Mouse (Mus musculus) heart, embryonic 14.5 days (tissue): Measurements from ENCODE around the gene Tuba1a. TPM values are rescaled to one million over a fixed set of nuclear protein-coding genes. Genes with fewer than 3 reads are reported as not detected.
A peak's percentile ranks its signal among the peaks of the same experiment; 100 is the strongest.
"Not testable (repeated sequence)": the region's sequence is repeated elsewhere in the genome, so short reads cannot be mapped to it uniquely, and the experiment has no call there.

Experiments used
- ATAC-seq: fragments of 200-750 bp; cut with Nextera tagmentation; 2 replicates; pipeline ENCODE4 v1.8.0; 2017; ENCODE audit warnings: low read depth, moderate TSS enrichment; ENCODE audit not compliant: insufficient number of reproducible peaks, insufficient read depth, low FRiP score
- H3K27ac ChIP-seq, 2 experiments: fragments of 200-500 bp in 1 of 2; fragments of 300-500 bp in 1 of 2; sonication (generic) in 1 of 2; replicated peaks in 1 of 2; 2 replicates each; pipeline ENCODE4 v1.5.1; 2012 to 2014; ENCODE audit warnings: low read depth in 2 of 2, low read length in 2 of 2, control low read depth in 1 of 2, mild to moderate bottlenecking in 1 of 2, mixed read lengths in 1 of 2; ENCODE audit not compliant: control insufficient read depth in 1 of 2, insufficient read depth in 1 of 2
- H3K27me3 ChIP-seq: fragments of 300-500 bp; sonication (generic); 2 replicates; pipeline ENCODE4 v1.6.1; 2014; ENCODE audit warnings: mild to moderate bottlenecking, low read length, control low read depth; ENCODE audit not compliant: control insufficient read depth, insufficient read depth
- H3K36me3 ChIP-seq: fragments of 300-500 bp; sonication (generic); 2 replicates; pipeline ENCODE4 v1.6.1; 2014; ENCODE audit warnings: mild to moderate bottlenecking, control low read depth, low read length, mixed read lengths; ENCODE audit not compliant: control insufficient read depth, insufficient read depth
- H3K4me1 ChIP-seq, 2 experiments: fragments of 200-500 bp in 1 of 2; fragments of 300-500 bp in 1 of 2; sonication (generic) in 1 of 2; 2 replicates each; pipeline ENCODE4 v1.6.1; 2012 to 2014; ENCODE audit warnings: low read length in 2 of 2, control low read depth in 1 of 2, mixed read lengths in 1 of 2; ENCODE audit not compliant: control insufficient read depth in 2 of 2, insufficient read depth in 2 of 2
- H3K4me2 ChIP-seq: fragments of 300-500 bp; sonication (generic); 2 replicates; pipeline ENCODE4 v1.6.1; 2014; ENCODE audit warnings: mild to moderate bottlenecking, low read length
- H3K4me3 ChIP-seq, 2 experiments: fragments of 200-500 bp in 1 of 2; fragments of 300-500 bp in 1 of 2; sonication (generic) in 1 of 2; 2 replicates each; pipeline ENCODE4 v1.5.1; 2012 to 2014; ENCODE audit warnings: low read length in 2 of 2, mild to moderate bottlenecking in 2 of 2, control low read depth in 1 of 2, low read depth in 1 of 2, moderate library complexity in 1 of 2; ENCODE audit not compliant: control insufficient read depth in 1 of 2, insufficient read depth in 1 of 2
- H3K9ac ChIP-seq: fragments of 300-500 bp; sonication (generic); 2 replicates; pipeline ENCODE4 v1.6.1; 2014; ENCODE audit warnings: mild to moderate bottlenecking, low read length
- H3K9me3 ChIP-seq: fragments of 300-500 bp; sonication (generic); 2 replicates; pipeline ENCODE4 v1.6.1; 2016; ENCODE audit warnings: low read length, control low read depth; ENCODE audit not compliant: control insufficient read depth
- WGBS: fragments of 180-500 bp; shearing (Covaris S2); extraction: QIAGEN DNeasy Blood & Tissue Kit; methylation state at CpG from one replicate; pipeline ENCODE4 v1.1.7; 2014; 5-methylcytosine and 5-hydroxymethylcytosine counted together
- polyA plus RNA-seq: library from polyadenylated mRNA; unstranded; fragments of >200 nt; fragmentation: Nextera tagmentation; extraction: Ambion mirVana; gene quantifications from 2 replicates; pipeline ENCODE4 v1.2.1, GENCODE M21; 2014

Tuba1a gene
- polyA plus RNA-seq, 1 experiment from 2014 or later: 917 TPM

- WGBS: 60% methylated on average over 3 of the region's 3 CpGs
- H3K4me2 ChIP-seq: no peak overlapping the region
- H3K27ac ChIP-seq: no peak overlapping the region
- no peak for ATAC-seq
- no peaks in the 10 kb centered on the region for H3K27me3 ChIP-seq
- H3K9ac ChIP-seq: no peak overlapping the region
- H3K4me3 ChIP-seq: no peak overlapping the region
- no peaks in the 10 kb centered on the region for H3K9me3 ChIP-seq
- no peaks in the 10 kb centered on the region for H3K36me3 ChIP-seq
- no peaks in the 10 kb centered on the region; a peak in 1 of 4 replicates for H3K4me1 ChIP-seq
Observed at GRCm38 (mm10) chr15:98924682-98925081, 28.8 kb downstream of the Tuba1a start.

- 74% methylated on average over 2 of the region's 2 CpGs for WGBS
- Histone ChIP-seq H3K9ac (no peak overlapping the region), H3K4me1 (no peaks in the 10 kb centered on the region), H3K36me3 (no peaks in the 10 kb centered on the region), H3K27ac (no peak overlapping the region), H3K9me3 (no peaks in the 10 kb centered on the region), H3K27me3 (no peaks in the 10 kb centered on the region), H3K4me2 (no peak overlapping the region), H3K4me3 (no peak overlapping the region)
- ATAC-seq: no peak
Observed at GRCm38 (mm10) chr15:98923031-98923537, 30.4 kb downstream of the Tuba1a start.

GRCm38 (mm10) chr15:98922581-98922980, 30.9 kb downstream of the Tuba1a start:
- Histone ChIP-seq H3K36me3 (no peaks in the 10 kb centered on the region), H3K4me2 (no peak overlapping the region), H3K27me3 (no peaks in the 10 kb centered on the region), H3K27ac (no peak overlapping the region), H3K4me3 (no peak overlapping the region), H3K9ac (no peak overlapping the region), H3K9me3 (no peaks in the 10 kb centered on the region), H3K4me1 (no peaks in the 10 kb centered on the region)
- WGBS: 44% methylated on average over 3 of the region's 3 CpGs
- no peak for ATAC-seq

- no peak overlapping the region for H3K4me2 ChIP-seq
- H3K27me3 ChIP-seq: no peaks in the 10 kb centered on the region
- no peak overlapping the region for H3K27ac ChIP-seq
- peaks cover 0 to 6% of the 10 kb centered on the region in 2 experiments; a peak in 2 of 4 replicates for H3K4me1 ChIP-seq
- 83% methylated on average over 5 of the region's 5 CpGs for WGBS
- no peak overlapping the region for H3K9ac ChIP-seq
- no peaks in the 10 kb centered on the region for H3K9me3 ChIP-seq
- H3K36me3 ChIP-seq: no peaks in the 10 kb centered on the region
- H3K4me3 ChIP-seq: no peak overlapping the region
- ATAC-seq: no peak
Observed at GRCm38 (mm10) chr15:98921510-98921909, 32.0 kb downstream of the Tuba1a start.

GRCm38 (mm10) chr15:98918499-98918895, 35.0 kb downstream of the Tuba1a start:
- 18% methylated on average over 8 of the region's 8 CpGs for WGBS
- peak overlapping the region; percentile 71 to 92 for H3K4me3 ChIP-seq
- H3K9ac ChIP-seq: peak overlapping the region; percentile 73
- not testable (repeated sequence) for H3K9me3 ChIP-seq, ATAC-seq, H3K27me3 ChIP-seq
- H3K4me1 ChIP-seq: peaks cover 0 to 20% of the 10 kb centered on the region in 2 experiments
- peak overlapping the region; percentile 70 for H3K4me2 ChIP-seq
- peak overlapping the region; percentile 48 to 81 for H3K27ac ChIP-seq
- H3K36me3 ChIP-seq: peaks cover 14% of the 10 kb centered on the region

GRCm38 (mm10) chr15:98917538-98918498, 35.7 kb downstream of the Tuba1a start, which contains the start of gene Lmbr1l:
Gene Lmbr1l, minus strand, starts transcription at chr15:98918231.
- peaks cover 21% of the 10 kb centered on the region for H3K36me3 ChIP-seq
- no peaks in the 10 kb centered on the region for H3K9me3 ChIP-seq
- H3K4me3 ChIP-seq: peak within 1 kb of the TSS; percentile 71 to 92
- H3K9ac ChIP-seq: peak within 1 kb of the TSS; percentile 89
- peak within 1 kb of the TSS; percentile 94 for H3K4me2 ChIP-seq
- H3K27me3 ChIP-seq: no peaks in the 10 kb centered on the region
- WGBS: under 1% methylated on average over 79 of the region's 82 CpGs
- peak; percentile 99 for ATAC-seq
- peaks cover 0 to 20% of the 10 kb centered on the region in 2 experiments for H3K4me1 ChIP-seq
- peak within 1 kb of the TSS; percentile 89 to 97 for H3K27ac ChIP-seq

- Histone ChIP-seq H3K4me1 (peaks cover 0 to 20% of the 10 kb centered on the region in 2 experiments), H3K9ac (peak overlapping the region; percentile 89), H3K27ac (peak overlapping the region; percentile 89 to 97; a peak in 3 of 4 replicates), H3K9me3 (no peaks in the 10 kb centered on the region), H3K36me3 (peaks cover 28% of the 10 kb centered on the region), H3K27me3 (no peaks in the 10 kb centered on the region), H3K4me2 (peak overlapping the region; percentile 94), H3K4me3 (peak overlapping the region; percentile 71 to 92)
- WGBS: under 1% methylated on average over 14 of the region's 14 CpGs
- no peak for ATAC-seq
Observed at GRCm38 (mm10) chr15:98917091-98917490, 36.4 kb downstream of the Tuba1a start.
